Mouse (Mus musculus): ENCODE data around the gene Lpp. TPM values are rescaled to one million over a fixed set of nuclear protein-coding genes. Genes with fewer than 3 reads are reported as not detected.

The Lpp gene
- total RNA-seq, 2 experiments from 2014 or later: 34.6 to 45.1 TPM

GRCm38 (mm10) chr16:24932816-24933215, 539.5 kb downstream of the Lpp start:
- DNase-seq: no peak

GRCm38 (mm10) chr16:24933691-24934090, 540.4 kb downstream of the Lpp start:
- no peak for DNase-seq

- no peak for DNase-seq
Measured at GRCm38 (mm10) chr16:24941306-24942160, 548.2 kb downstream of the Lpp start.

- DNase-seq: no peak
Measured at GRCm38 (mm10) chr16:24943486-24944261, 550.4 kb downstream of the Lpp start.

GRCm38 (mm10) chr16:24946356-24946755, 553.0 kb downstream of the Lpp start:
- DNase-seq: no peak

GRCm38 (mm10) chr16:24947485-24947884, 554.2 kb downstream of the Lpp start:
- DNase-seq: no peak

GRCm38 (mm10) chr16:24948091-24948690, 554.9 kb downstream of the Lpp start:
- no peak for DNase-seq

GRCm38 (mm10) chr16:24949265-24949664, 556.0 kb downstream of the Lpp start:
- DNase-seq: no peak

- no peak for DNase-seq
Measured at GRCm38 (mm10) chr16:24950112-24950743, 556.9 kb downstream of the Lpp start.

GRCm38 (mm10) chr16:24951909-24952308, 558.6 kb downstream of the Lpp start:
- DNase-seq: no peak

GRCm38 (mm10) chr16:24955054-24955453, 561.7 kb downstream of the Lpp start:
- no peak for DNase-seq

GRCm38 (mm10) chr16:24958661-24959060, 565.4 kb downstream of the Lpp start:
- no peak for DNase-seq

GRCm38 (mm10) chr16:24960901-24961806, 567.8 kb downstream of the Lpp start:
- DNase-seq: no peak

- no peak for DNase-seq
Measured at GRCm38 (mm10) chr16:24964311-24964710, 571.0 kb downstream of the Lpp start.

- DNase-seq: no peak
Measured at GRCm38 (mm10) chr16:24965091-24965490, 571.8 kb downstream of the Lpp start.

- DNase-seq: no peak
Measured at GRCm38 (mm10) chr16:24966460-24966859, 573.2 kb downstream of the Lpp start.

GRCm38 (mm10) chr16:24973009-24973631, 579.8 kb downstream of the Lpp start:
- DNase-seq: no peak

- no peak for DNase-seq
Measured at GRCm38 (mm10) chr16:24977771-24978170, 584.5 kb downstream of the Lpp start.

GRCm38 (mm10) chr16:24978226-24978625, 584.9 kb downstream of the Lpp start:
- no peak for DNase-seq

GRCm38 (mm10) chr16:24979391-24979790, 586.1 kb downstream of the Lpp start:
- DNase-seq: no peak

- no peak for DNase-seq
Measured at GRCm38 (mm10) chr16:24982828-24983227, 589.5 kb downstream of the Lpp start.

All from gastrocnemius, postnatal 10 days (tissue).